Mouse (Mus musculus): ENCODE measurements around the gene Rpap3.

- TF ChIP-seq RCOR1 (conservative IDR thresholded peaks at IDR 0.05; ENCODE audit: low read depth, low read length) = no peak
- no peak for TF ChIP-seq POLR2A (IDR thresholded peaks at IDR 0.05; ENCODE audit: low read depth, low read length)
- TF ChIP-seq RAD21 (IDR thresholded peaks at IDR 0.05; ENCODE audit: low read depth, low read length) = no peak
- TF ChIP-seq EP300 (IDR thresholded peaks at IDR 0.05; ENCODE audit: low read length) = no peak
- no peak for TF ChIP-seq ZKSCAN1 (IDR thresholded peaks at IDR 0.05; ENCODE audit: borderline replicate concordance, low read depth, low read length)
- TF ChIP-seq ETS1 (conservative IDR thresholded peaks at IDR 0.05; ENCODE audit: low read depth, low read length) = no peak
These were observed 18.9 kb upstream of the Rpap3 start for GRCm38 (mm10) chr15:97724346-97725197.
